ENCODE assay signal across 21 mouse cellular contexts in the genomic region with DNA sequence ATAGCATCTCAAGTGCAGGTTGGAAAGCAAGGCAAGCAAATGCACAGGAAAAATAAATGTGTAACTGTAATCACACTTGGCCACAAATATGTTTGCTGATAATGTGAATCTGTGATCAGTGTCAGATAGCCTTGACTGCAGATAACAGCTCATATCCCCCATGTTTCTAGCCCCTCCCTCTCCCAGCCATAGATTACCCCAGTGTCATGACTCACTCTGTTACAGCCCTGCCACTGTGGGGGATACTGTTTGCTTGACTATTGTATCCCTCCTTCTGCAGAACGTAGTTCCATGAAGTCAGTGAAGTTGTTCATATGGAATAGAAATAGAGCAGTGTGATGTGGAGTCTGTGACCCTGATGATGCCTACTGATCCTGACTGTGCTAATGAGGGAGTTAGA.
DNase-seq lines count a peak whose midpoint lies in the region; ATAC-seq and TF ChIP-seq lines count a peak whose summit lies in the region.
"Had no signal": no experiment of that assay in that cellular context is flagged by ENCODE, and none has a peak within 500 bp of the region (broad histone marks: within the 10 kb centered on the region; RNA-seq: fewer than 3 reads in every experiment).

No protein-coding gene starts in this region.

- no peak overlapping the region for H3K4me3 ChIP-seq in intestine, embryonic 15.5 days (replicated peaks)
- H3K4me3 ChIP-seq in intestine, postnatal 0 days (ENCODE audit: low read depth, low read length): no peak overlapping the region
- no peak overlapping the region for H3K4me3 ChIP-seq in intestine, embryonic 16.5 days (ENCODE audit: low read length)
- H3K4me3 ChIP-seq in hindbrain, embryonic 11.5 days (ENCODE audit: low read depth, low read length): no peak overlapping the region
- H3K4me3 ChIP-seq: embryonic facial prominence, embryonic 13.5 days; embryonic facial prominence, embryonic 15.5 days; erythroblast, embryonic 14.5 days; forebrain, embryonic 10.5 days; forebrain, embryonic 12.5 days had no signal

- no peak for TF ChIP-seq CTCF in intestine, postnatal 0 days (IDR thresholded peaks at IDR 0.05; ENCODE audit: low read depth)

- 63% methylated on average over 1 of the region's 1 CpGs for WGBS in intestine, embryonic 15.5 days
- WGBS in intestine, postnatal 0 days: 35% methylated on average over 1 of the region's 1 CpGs
- WGBS in intestine, embryonic 16.5 days: 43% methylated on average over 1 of the region's 1 CpGs
- 77% methylated on average over 1 of the region's 1 CpGs for WGBS in hindbrain, embryonic 11.5 days

- no peak overlapping the region for H3K4me2 ChIP-seq in intestine, embryonic 15.5 days (replicated peaks)
- H3K4me2 ChIP-seq in intestine, postnatal 0 days (replicated peaks; ENCODE audit: low read depth): no peak overlapping the region
- H3K4me2 ChIP-seq in intestine, embryonic 16.5 days (ENCODE audit: low read depth, low read length): no peak overlapping the region
- H3K4me2 ChIP-seq in hindbrain, embryonic 11.5 days (replicated peaks; ENCODE audit: low read depth, low read length): no peak overlapping the region
- H3K4me2 ChIP-seq: embryonic facial prominence, embryonic 13.5 days; embryonic facial prominence, embryonic 15.5 days; forebrain, embryonic 12.5 days had no signal

- H3K27me3 ChIP-seq in intestine, embryonic 15.5 days (replicated peaks): no peaks in the 10 kb centered on the region
- H3K27me3 ChIP-seq in intestine, postnatal 0 days (replicated peaks; ENCODE audit: control insufficient read depth, insufficient read depth, low read length): no peaks in the 10 kb centered on the region
- no peaks in the 10 kb centered on the region for H3K27me3 ChIP-seq in intestine, embryonic 16.5 days (replicated peaks; ENCODE audit: control insufficient read depth, insufficient read depth, low read length)
- no peaks in the 10 kb centered on the region for H3K27me3 ChIP-seq in hindbrain, embryonic 11.5 days (ENCODE audit: control insufficient read depth, insufficient read depth, low read length)
- H3K27me3 ChIP-seq: embryonic facial prominence, embryonic 13.5 days; embryonic facial prominence, embryonic 15.5 days; forebrain, embryonic 12.5 days had no signal

- H3K27ac ChIP-seq in intestine, embryonic 15.5 days: no peak overlapping the region
- H3K27ac ChIP-seq in intestine, postnatal 0 days (ENCODE audit: low read depth, low read length): no peak overlapping the region
- H3K27ac ChIP-seq in intestine, embryonic 16.5 days (ENCODE audit: low read length): no peak overlapping the region
- H3K27ac ChIP-seq in hindbrain, embryonic 11.5 days (ENCODE audit: low read depth, low read length): no peak overlapping the region
- H3K27ac ChIP-seq: embryonic facial prominence, embryonic 13.5 days; embryonic facial prominence, embryonic 15.5 days; forebrain, embryonic 10.5 days; forebrain, embryonic 12.5 days had no signal

- no peak overlapping the region for H3K9ac ChIP-seq in intestine, embryonic 15.5 days
- H3K9ac ChIP-seq in intestine, postnatal 0 days (ENCODE audit: low read depth, low read length): no peak overlapping the region
- H3K9ac ChIP-seq in intestine, embryonic 16.5 days (ENCODE audit: low read depth, low read length): no peak overlapping the region
- no peak overlapping the region for H3K9ac ChIP-seq in hindbrain, embryonic 11.5 days (ENCODE audit: low read depth, low read length)
- H3K9ac ChIP-seq: embryonic facial prominence, embryonic 13.5 days; embryonic facial prominence, embryonic 15.5 days; forebrain, embryonic 12.5 days had no signal

- ATAC-seq in intestine, embryonic 15.5 days: 0 out of 2 replicates have a peak, but pooled peaks have one; percentile 43
- ATAC-seq in intestine, postnatal 0 days: no peak
- peak; percentile 56; the same call in 1 of the 2 replicates for ATAC-seq in intestine, embryonic 16.5 days
- ATAC-seq in hindbrain, embryonic 11.5 days (ENCODE audit: low FRiP score): no peak
- ATAC-seq: forebrain, embryonic 14.5 days; forebrain, embryonic 16.5 days had no signal

- H3K36me3 ChIP-seq in intestine, embryonic 15.5 days: no peaks in the 10 kb centered on the region
- no peaks in the 10 kb centered on the region for H3K36me3 ChIP-seq in intestine, postnatal 0 days (ENCODE audit: control insufficient read depth, insufficient read depth)
- H3K36me3 ChIP-seq in intestine, embryonic 16.5 days (ENCODE audit: control insufficient read depth, insufficient read depth, low read length): no peaks in the 10 kb centered on the region
- H3K36me3 ChIP-seq in hindbrain, embryonic 11.5 days (ENCODE audit: control insufficient read depth, insufficient read depth, low read length): no peaks in the 10 kb centered on the region
- H3K36me3 ChIP-seq: embryonic facial prominence, embryonic 13.5 days; embryonic facial prominence, embryonic 15.5 days; forebrain, embryonic 10.5 days; forebrain, embryonic 12.5 days had no signal

- H3K4me1 ChIP-seq in intestine, embryonic 15.5 days (replicated peaks): no peaks in the 10 kb centered on the region
- H3K4me1 ChIP-seq in intestine, postnatal 0 days (replicated peaks; ENCODE audit: control insufficient read depth, insufficient read depth, low read length): no peaks in the 10 kb centered on the region
- H3K4me1 ChIP-seq in intestine, embryonic 16.5 days (ENCODE audit: control insufficient read depth, insufficient read depth, low read length): no peaks in the 10 kb centered on the region
- no peaks in the 10 kb centered on the region for H3K4me1 ChIP-seq in hindbrain, embryonic 11.5 days (replicated peaks; ENCODE audit: control insufficient read depth, insufficient read depth, low read length)
- H3K4me1 ChIP-seq: embryonic facial prominence, embryonic 13.5 days; embryonic facial prominence, embryonic 15.5 days; forebrain, embryonic 10.5 days; forebrain, embryonic 12.5 days had no signal

- DNase-seq in adrenal gland, postnatal 14 days: peak; percentile 8
- no peak for DNase-seq in adrenal gland, postnatal 4 days (ENCODE audit: low spot score in 2 of 2)
- DNase-seq in hindbrain, embryonic 11.5 days (ENCODE audit: low spot score): no peak
- DNase-seq: adrenal gland, postnatal 25 days; cerebellum, adult 11 months; cerebellum, adult 18-20 months; cerebellum, adult 8-10 months; cerebellum, adult 9-11 months; cerebellum, postnatal 14 days; cerebellum, postnatal 36 days; embryo, embryonic 11 days had no signal

- no peaks in the 10 kb centered on the region for H3K9me3 ChIP-seq in intestine, embryonic 15.5 days
- H3K9me3 ChIP-seq in intestine, postnatal 0 days (ENCODE audit: control insufficient read depth): no peaks in the 10 kb centered on the region
- no peaks in the 10 kb centered on the region for H3K9me3 ChIP-seq in intestine, embryonic 16.5 days (ENCODE audit: control insufficient read depth, low read length)
- H3K9me3 ChIP-seq in hindbrain, embryonic 11.5 days (ENCODE audit: control insufficient read depth, low read length): no peaks in the 10 kb centered on the region
- H3K9me3 ChIP-seq: embryonic facial prominence, embryonic 13.5 days; embryonic facial prominence, embryonic 15.5 days had no signal

Comparison
In these comparisons a context has a peak if more than half of its experiments do, and no peak if none do; other contexts are left out.
1. ATAC-seq: peak in intestine, embryonic 15.5 days (single experiment) and intestine, embryonic 16.5 days (single experiment); none in intestine, postnatal 0 days (single experiment) and hindbrain, embryonic 11.5 days (single experiment).